Comparison of ENCODE assay signal across 22 mouse cellular contexts in the genomic region with DNA sequence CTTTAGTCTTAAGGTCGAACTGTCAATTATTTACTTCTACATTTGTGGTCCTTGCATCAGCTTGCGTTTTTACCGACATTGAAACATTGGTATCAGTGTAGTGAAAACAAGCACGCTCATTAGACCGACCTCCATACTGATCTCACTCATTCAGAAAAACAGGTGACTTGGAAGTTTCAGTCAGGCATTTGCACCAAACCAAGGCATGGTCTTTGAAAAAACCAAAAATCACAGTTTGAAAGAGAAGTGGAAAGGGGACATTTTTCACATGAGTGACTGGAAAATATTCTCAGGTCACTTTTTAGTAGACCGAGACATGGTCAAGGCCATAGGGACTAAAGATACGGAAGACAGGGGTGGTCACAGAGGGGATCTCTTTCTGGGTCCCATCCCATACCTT.
DNase-seq lines count a peak whose midpoint lies in the region; ATAC-seq and TF ChIP-seq lines count a peak whose summit lies in the region.
"Had no signal": no experiment of that assay in that cellular context is flagged by ENCODE, and none has a peak within 500 bp of the region (broad histone marks: within the 10 kb centered on the region; RNA-seq: fewer than 3 reads in every experiment).

No protein-coding gene starts in this region.

- H3K4me2 ChIP-seq in kidney, embryonic 15.5 days: 0 out of 2 replicates have a peak overlapping the region, but pooled peaks have one; percentile 87
- H3K4me2 ChIP-seq in kidney, postnatal 0 days (ENCODE audit: low read length): no peak overlapping the region
- H3K4me2 ChIP-seq in CH12.LX (ENCODE audit: insufficient read depth, low read depth, poor library complexity, severe bottlenecking): peak overlapping the region; percentile 83
- H3K4me2 ChIP-seq: embryonic facial prominence, embryonic 12.5 days; forebrain, embryonic 13.5 days; forebrain, embryonic 15.5 days had no signal

- no peaks in the 10 kb centered on the region for H3K36me3 ChIP-seq in kidney, embryonic 15.5 days
- no peaks in the 10 kb centered on the region for H3K36me3 ChIP-seq in kidney, postnatal 0 days (ENCODE audit: insufficient read depth, low read length)
- H3K36me3 ChIP-seq in CH12.LX (replicated peaks in 1 of 2; ENCODE audit: control insufficient read depth in 1 of 2, insufficient read depth in 1 of 2, low read length in 1 of 2): peaks cover 0 to 3% of the 10 kb centered on the region in 2 experiments
- H3K36me3 ChIP-seq in limb, embryonic 10.5 days: no peaks in the 10 kb centered on the region
- H3K36me3 ChIP-seq: embryonic facial prominence, embryonic 10.5 days; embryonic facial prominence, embryonic 12.5 days; forebrain, embryonic 15.5 days had no signal

- H3K9me3 ChIP-seq in kidney, embryonic 15.5 days (replicated peaks): no peaks in the 10 kb centered on the region
- no peaks in the 10 kb centered on the region for H3K9me3 ChIP-seq in kidney, postnatal 0 days (replicated peaks; ENCODE audit: low read length)
- no peaks in the 10 kb centered on the region for H3K9me3 ChIP-seq in CH12.LX (replicated peaks; ENCODE audit: low read length)
- H3K9me3 ChIP-seq in limb, embryonic 10.5 days (replicated peaks): no peaks in the 10 kb centered on the region
- H3K9me3 ChIP-seq: embryonic facial prominence, embryonic 10.5 days; embryonic facial prominence, embryonic 12.5 days; forebrain, embryonic 13.5 days; forebrain, embryonic 15.5 days had no signal

- TF ChIP-seq POLR2A in CH12.LX (IDR thresholded peaks at IDR 0.05; ENCODE audit: low read depth, low read length): no peak; the same call in 1 of the 2 replicates

- no peak; the same call in 1 of the 2 replicates for TF ChIP-seq RAD21 in CH12.LX (IDR thresholded peaks at IDR 0.05; ENCODE audit: low read depth, low read length)

- H3K9ac ChIP-seq in kidney, embryonic 15.5 days: no peak overlapping the region
- H3K9ac ChIP-seq in kidney, postnatal 0 days (ENCODE audit: low read depth, low read length): no peak overlapping the region
- peak overlapping the region; percentile 27 for H3K9ac ChIP-seq in CH12.LX (ENCODE audit: insufficient read depth, low read depth)
- H3K9ac ChIP-seq: embryonic facial prominence, embryonic 12.5 days; forebrain, embryonic 13.5 days; forebrain, embryonic 15.5 days had no signal

- peak; percentile 28 for DNase-seq in kidney, adult 9 months
- no peak for DNase-seq in kidney, postnatal 25 days
- DNase-seq in kidney, postnatal 36 days: no peak
- no peak for DNase-seq in kidney, postnatal 0 days (ENCODE audit: low spot score)
- no peak for DNase-seq in kidney, postnatal 10 days
- no peak for DNase-seq in CH12.LX (ENCODE audit: extremely low read depth)
- DNase-seq in limb, embryonic 10.5 days (ENCODE audit: low spot score): no peak
- DNase-seq: adrenal gland, adult 8-10 months; adrenal gland, postnatal 14 days; adrenal gland, postnatal 36 days; cerebellum, adult 11-12 months; cerebellum, adult 2 months; cerebellum, adult 9-10 months; cerebellum, postnatal 10 days; cerebellum, postnatal 25 days had no signal

- H3K79me2 ChIP-seq in CH12.LX (replicated peaks; ENCODE audit: control insufficient read depth, extremely low read depth, insufficient read depth, poor library complexity, severe bottlenecking): peaks cover 21% of the 10 kb centered on the region

- peak; percentile 88 for TF ChIP-seq EP300 in CH12.LX (IDR thresholded peaks at IDR 0.05; ENCODE audit: low read length)

- H3K27me3 ChIP-seq in kidney, embryonic 15.5 days: peaks cover 51% of the 10 kb centered on the region
- no peaks in the 10 kb centered on the region for H3K27me3 ChIP-seq in kidney, postnatal 0 days (ENCODE audit: insufficient read depth, low read length)
- H3K27me3 ChIP-seq in CH12.LX (replicated peaks): no peaks in the 10 kb centered on the region
- peaks cover 73% of the 10 kb centered on the region for H3K27me3 ChIP-seq in limb, embryonic 10.5 days (ENCODE audit: low read depth, poor library complexity, severe bottlenecking)
- H3K27me3 ChIP-seq: Patski had no signal

- TF ChIP-seq CTCF in kidney, postnatal 0 days (IDR thresholded peaks at IDR 0.05; ENCODE audit: low read depth): no peak
- TF ChIP-seq CTCF in CH12.LX (conservative IDR thresholded peaks at IDR 0.05 in 1 of 2, IDR thresholded peaks at IDR 0.05 in 1 of 2; ENCODE audit: low read depth in 2 of 2, low read length in 2 of 2): no peak

- peaks cover 55% of the 10 kb centered on the region for H3K4me1 ChIP-seq in kidney, embryonic 15.5 days
- peaks cover 26% of the 10 kb centered on the region; the same call in 1 of the 2 replicates for H3K4me1 ChIP-seq in kidney, postnatal 0 days (replicated peaks; ENCODE audit: insufficient read depth, low read length)
- H3K4me1 ChIP-seq in CH12.LX (ENCODE audit: control insufficient read depth in 1 of 2, insufficient read depth in 2 of 2): peaks cover 17 to 59% of the 10 kb centered on the region in 2 experiments
- H3K4me1 ChIP-seq in limb, embryonic 10.5 days: peaks cover 35% of the 10 kb centered on the region

- peak overlapping the region; percentile 89 for H3K27ac ChIP-seq in kidney, embryonic 15.5 days
- H3K27ac ChIP-seq in kidney, postnatal 0 days: peak overlapping the region; percentile 11; the same call in 1 of the 2 replicates
- H3K27ac ChIP-seq in CH12.LX (ENCODE audit: insufficient read depth, low read depth): peak overlapping the region; percentile 98
- no peak overlapping the region for H3K27ac ChIP-seq in limb, embryonic 10.5 days
- H3K27ac ChIP-seq: embryonic facial prominence, embryonic 10.5 days; embryonic facial prominence, embryonic 12.5 days; forebrain, embryonic 13.5 days; forebrain, embryonic 15.5 days had no signal

- H3K4me3 ChIP-seq in kidney, embryonic 15.5 days (replicated peaks): no peak overlapping the region
- no peak overlapping the region for H3K4me3 ChIP-seq in kidney, postnatal 0 days (replicated peaks; ENCODE audit: low read depth, low read length)
- no peak overlapping the region for H3K4me3 ChIP-seq in CH12.LX (replicated peaks in 1 of 3; ENCODE audit: low read depth in 2 of 3, low read length in 2 of 3, poor library complexity in 1 of 3)
- no peak overlapping the region for H3K4me3 ChIP-seq in limb, embryonic 10.5 days
- H3K4me3 ChIP-seq: embryonic facial prominence, embryonic 10.5 days; embryonic facial prominence, embryonic 12.5 days; forebrain, embryonic 13.5 days; forebrain, embryonic 15.5 days had no signal

- dilution Hi-C loops in CH12.LX (cut with MboI; ENCODE audit: extremely low pct_ligation_motif_present, extremely low pct_unique_long_range_greater_than_20kb, low sequenced_read_pairs): no loop called here

- ATAC-seq in kidney, embryonic 15.5 days (replicated peaks; ENCODE audit: low FRiP score): no peak
- no peak for ATAC-seq in kidney, postnatal 0 days (replicated peaks; ENCODE audit: low FRiP score, low read depth)
- ATAC-seq: activated CD4-positive, CD25-positive, alpha-beta regulatory T cell, adult 4 months; forebrain, embryonic 13.5 days; forebrain, embryonic 15.5 days; Patski had no signal

- in situ Hi-C loops in CH12.LX (cut with MboI; ENCODE audit: low pct_ligation_motif_present, low pct_unique_long_range_greater_than_20kb, low sequenced_read_pairs): loop anchor here (10.0 kb wide), 1 partner anchor 130 kb away; no protein-coding TSS in a partner anchor

- WGBS in kidney, embryonic 15.5 days: 72% methylated on average over 7 of the region's 7 CpGs
- WGBS in kidney, postnatal 0 days: 66% methylated on average over 7 of the region's 7 CpGs
- 90% methylated on average over 7 of the region's 7 CpGs for WGBS in limb, embryonic 10.5 days

TF ChIP-seq in CH12.LX, 34 proteins besides CTCF, POLR2A, EP300 and RAD21 (continues in another document):
- TF ChIP-seq IRF4 (IDR thresholded peaks at IDR 0.05; ENCODE audit: low read depth, low read length) (peak; percentile 76), MAX (IDR thresholded peaks at IDR 0.05; ENCODE audit: low read length) (no peak; the same call in none of the 2 replicates), PAX5 (IDR thresholded peaks at IDR 0.05; ENCODE audit: low read length) (no peak), MAFK (IDR thresholded peaks at IDR 0.05; ENCODE audit: insufficient replicate concordance, low read length) (no peak), SIN3A (IDR thresholded peaks at IDR 0.05; ENCODE audit: low read length) (no peak; the same call in 1 of the 2 replicates), RCOR1 (conservative IDR thresholded peaks at IDR 0.05; ENCODE audit: low read depth, low read length) (no peak; the same call in 1 of the 2 replicates), ZNF384 (IDR thresholded peaks at IDR 0.05; ENCODE audit: low read depth, low read length) (peak; percentile 82), JUND (conservative IDR thresholded peaks at IDR 0.05; ENCODE audit: low read depth, low read length) (peak; percentile 75; the same call in 1 of the 2 replicates), TCF12 (IDR thresholded peaks at IDR 0.05; ENCODE audit: low read depth, low read length) (peak; percentile 74; the same call in 1 of the 2 replicates), MYC (IDR thresholded peaks at IDR 0.05; ENCODE audit: low read depth, low read length) (peak; percentile 66; the same call in 1 of the 2 replicates), ZKSCAN1 (IDR thresholded peaks at IDR 0.05; ENCODE audit: borderline replicate concordance, low read depth, low read length) (no peak), E2F4 (IDR thresholded peaks at IDR 0.05; ENCODE audit: insufficient replicate concordance, low read depth, low read length) (0 out of 2 replicates have a peak, but pooled peaks have one; percentile 18), HCFC1 (IDR thresholded peaks at IDR 0.05; ENCODE audit: low read depth, low read length) (peak; percentile 3; the same call in 1 of the 2 replicates), JUN (IDR thresholded peaks at IDR 0.05; ENCODE audit: insufficient read depth, low read depth, low read length) (peak; percentile 74), KAT2A (IDR thresholded peaks at IDR 0.05; ENCODE audit: insufficient replicate concordance, low read length) (no peak), ELF1 (IDR thresholded peaks at IDR 0.05; ENCODE audit: low read depth, low read length) (no peak; the same call in 1 of the 2 replicates), ZMIZ1 (IDR thresholded peaks at IDR 0.05; ENCODE audit: low read depth, low read length) (no peak), ZC3H11A (IDR thresholded peaks at IDR 0.05; ENCODE audit: low read depth, low read length) (no peak), MAZ (IDR thresholded peaks at IDR 0.05; ENCODE audit: low read depth, low read length) (no peak; the same call in 1 of the 2 replicates), ETS1 (conservative IDR thresholded peaks at IDR 0.05; ENCODE audit: low read depth, low read length) (peak; percentile 87), USF1 (IDR thresholded peaks at IDR 0.05; ENCODE audit: low read depth, low read length) (no peak), SMC3 (IDR thresholded peaks at IDR 0.05; ENCODE audit: low read depth, low read length) (no peak), CHD2 (IDR thresholded peaks at IDR 0.05; ENCODE audit: low read length) (peak; percentile 38; the same call in 1 of the 2 replicates), UBTF (IDR thresholded peaks at IDR 0.05; ENCODE audit: low read depth, low read length) (no peak), MXI1 (IDR thresholded peaks at IDR 0.05; ENCODE audit: low read depth, low read length) (no peak; the same call in 1 of the 2 replicates)
